Mouse (Mus musculus): Measurements from ENCODE around the gene Atg9a. TPM values are rescaled to one million over a fixed set of nuclear protein-coding genes. Genes with fewer than 3 reads are reported as not detected.

Atg9a gene
- total RNA-seq, 1 experiment = 17.2 TPM

- H3K4me3 ChIP-seq (ENCODE audit: insufficient read depth in 1 of 2, low read depth in 1 of 2, low read length in 2 of 2, poor library complexity in 1 of 2, severe bottlenecking in 1 of 2) = no peak overlapping the region
- in situ Hi-C loops (cut with MboI; ENCODE audit: low sequenced_read_pairs in 2 of 2, unreplicated experiment in 2 of 2) = no loop called here
- H3K9ac ChIP-seq (ENCODE audit: insufficient read depth, low read depth, low read length, poor library complexity, severe bottlenecking) = no peak overlapping the region
- no peaks in the 10 kb centered on the region for H3K4me1 ChIP-seq (ENCODE audit: control insufficient read depth in 2 of 2, insufficient read depth in 2 of 2, low read length in 2 of 2, poor library complexity in 1 of 2)
- DNase-seq (ENCODE audit: low read depth, low spot score) = no peak
- TF ChIP-seq HCFC1 (IDR thresholded peaks at IDR 0.05; ENCODE audit: borderline replicate concordance, insufficient read depth, low read length) (no peak), CHD2 (IDR thresholded peaks at IDR 0.05; ENCODE audit: low read depth, low read length) (no peak), ZNF384 (IDR thresholded peaks at IDR 0.05; ENCODE audit: low read depth, low read length) (no peak), ZC3H11A (IDR thresholded peaks at IDR 0.05; ENCODE audit: borderline replicate concordance, low read depth, low read length) (no peak), MAFK (IDR thresholded peaks at IDR 0.05; ENCODE audit: insufficient read depth, low read depth, low read length) (no peak)
- no peak overlapping the region for H3K27ac ChIP-seq (ENCODE audit: insufficient read depth, low read depth, low read length, poor library complexity, severe bottlenecking)
- peaks cover 21% of the 10 kb centered on the region; the same call in 1 of the 2 replicates for H3K36me3 ChIP-seq (ENCODE audit: control insufficient read depth, insufficient read depth, low read length, poor library complexity, severe bottlenecking)
- H3K9me3 ChIP-seq (ENCODE audit: control insufficient read depth, insufficient read depth, low read depth, low read length) = no peaks in the 10 kb centered on the region
These were observed 43.3 kb downstream of the Atg9a start for GRCm38 (mm10) chr1:75148727-75149126.

DNA sequence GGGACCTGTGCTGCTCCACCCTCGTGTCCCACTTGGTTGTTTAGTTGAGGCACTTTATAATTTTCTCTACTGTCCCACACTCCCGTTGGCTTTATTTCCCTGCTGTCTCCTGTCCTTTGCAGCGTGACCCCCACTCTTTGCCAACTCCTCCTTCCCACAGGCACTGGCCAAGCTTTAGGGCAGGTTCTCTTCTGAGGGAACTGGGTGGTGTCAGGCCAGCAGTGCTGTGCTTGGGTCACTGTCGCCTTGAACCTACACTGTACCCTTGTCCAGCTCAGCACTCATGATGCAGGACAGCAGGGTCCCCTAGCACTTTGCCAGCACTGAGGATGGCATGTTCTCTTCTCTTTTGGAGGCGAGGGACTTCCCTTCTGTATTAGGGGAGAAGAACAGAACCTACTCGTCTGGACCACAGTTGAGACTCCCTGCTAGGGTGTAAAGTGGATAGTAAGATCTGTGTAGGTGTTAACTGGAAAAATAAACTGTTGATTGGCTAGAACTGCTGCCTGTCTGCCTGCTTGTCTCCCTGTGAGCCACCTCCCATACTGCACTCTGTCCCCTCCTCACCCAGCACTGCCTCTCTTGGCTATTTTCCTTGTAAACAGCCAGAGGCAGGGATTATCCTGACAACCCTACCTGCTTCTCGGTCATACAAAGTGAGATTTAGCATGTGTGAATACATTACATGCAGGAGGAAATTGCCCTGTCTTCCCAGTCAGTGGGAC, 44.4 kb downstream of the Atg9a start:
- in situ Hi-C loops (cut with MboI; ENCODE audit: low sequenced_read_pairs in 2 of 2, unreplicated experiment in 2 of 2) = no loop called here
- Histone ChIP-seq H3K27ac (ENCODE audit: insufficient read depth, low read depth, low read length, poor library complexity, severe bottlenecking) (no peak overlapping the region), H3K9me3 (ENCODE audit: control insufficient read depth, insufficient read depth, low read depth, low read length) (no peaks in the 10 kb centered on the region), H3K4me3 (ENCODE audit: insufficient read depth in 1 of 2, low read depth in 1 of 2, low read length in 2 of 2, poor library complexity in 1 of 2, severe bottlenecking in 1 of 2) (no peak overlapping the region), H3K9ac (ENCODE audit: insufficient read depth, low read depth, low read length, poor library complexity, severe bottlenecking) (no peak overlapping the region), H3K36me3 (ENCODE audit: control insufficient read depth, insufficient read depth, low read length, poor library complexity, severe bottlenecking) (peaks cover 21% of the 10 kb centered on the region; the same call in 1 of the 2 replicates), H3K4me1 (ENCODE audit: control insufficient read depth in 2 of 2, insufficient read depth in 2 of 2, low read length in 2 of 2, poor library complexity in 1 of 2) (no peaks in the 10 kb centered on the region)
- no peak for DNase-seq (ENCODE audit: low read depth, low spot score)
- TF ChIP-seq HCFC1 (IDR thresholded peaks at IDR 0.05; ENCODE audit: borderline replicate concordance, insufficient read depth, low read length) (no peak), CHD2 (IDR thresholded peaks at IDR 0.05; ENCODE audit: low read depth, low read length) (no peak), MAFK (IDR thresholded peaks at IDR 0.05; ENCODE audit: insufficient read depth, low read depth, low read length) (no peak), ZNF384 (IDR thresholded peaks at IDR 0.05; ENCODE audit: low read depth, low read length) (no peak)

- Histone ChIP-seq H3K27ac (ENCODE audit: insufficient read depth, low read depth, low read length, poor library complexity, severe bottlenecking) (no peak overlapping the region), H3K4me1 (ENCODE audit: control insufficient read depth in 2 of 2, insufficient read depth in 2 of 2, low read length in 2 of 2, poor library complexity in 1 of 2) (no peaks in the 10 kb centered on the region; a peak in 1 of 4 replicates), H3K9ac (ENCODE audit: insufficient read depth, low read depth, low read length, poor library complexity, severe bottlenecking) (no peak overlapping the region), H3K4me3 (ENCODE audit: insufficient read depth in 1 of 2, low read depth in 1 of 2, low read length in 2 of 2, poor library complexity in 1 of 2, severe bottlenecking in 1 of 2) (no peak overlapping the region), H3K36me3 (ENCODE audit: control insufficient read depth, insufficient read depth, low read length, poor library complexity, severe bottlenecking) (peaks cover 21% of the 10 kb centered on the region; the same call in 1 of the 2 replicates), H3K9me3 (ENCODE audit: control insufficient read depth, insufficient read depth, low read depth, low read length) (no peaks in the 10 kb centered on the region)
- in situ Hi-C loops (cut with MboI; ENCODE audit: low sequenced_read_pairs in 2 of 2, unreplicated experiment in 2 of 2) = no loop called here
- TF ChIP-seq ZC3H11A (IDR thresholded peaks at IDR 0.05; ENCODE audit: borderline replicate concordance, low read depth, low read length) = no peak
- TF ChIP-seq ZNF384 (IDR thresholded peaks at IDR 0.05; ENCODE audit: low read depth, low read length) = no peak
- no peak for TF ChIP-seq MAFK (IDR thresholded peaks at IDR 0.05; ENCODE audit: insufficient read depth, low read depth, low read length)
- no peak for TF ChIP-seq HCFC1 (IDR thresholded peaks at IDR 0.05; ENCODE audit: borderline replicate concordance, insufficient read depth, low read length)
- TF ChIP-seq CHD2 (IDR thresholded peaks at IDR 0.05; ENCODE audit: low read depth, low read length) = no peak
- DNase-seq (ENCODE audit: low read depth, low spot score) = no peak
These were observed 46.4 kb downstream of the Atg9a start for GRCm38 (mm10) chr1:75145589-75145988.

DNA sequence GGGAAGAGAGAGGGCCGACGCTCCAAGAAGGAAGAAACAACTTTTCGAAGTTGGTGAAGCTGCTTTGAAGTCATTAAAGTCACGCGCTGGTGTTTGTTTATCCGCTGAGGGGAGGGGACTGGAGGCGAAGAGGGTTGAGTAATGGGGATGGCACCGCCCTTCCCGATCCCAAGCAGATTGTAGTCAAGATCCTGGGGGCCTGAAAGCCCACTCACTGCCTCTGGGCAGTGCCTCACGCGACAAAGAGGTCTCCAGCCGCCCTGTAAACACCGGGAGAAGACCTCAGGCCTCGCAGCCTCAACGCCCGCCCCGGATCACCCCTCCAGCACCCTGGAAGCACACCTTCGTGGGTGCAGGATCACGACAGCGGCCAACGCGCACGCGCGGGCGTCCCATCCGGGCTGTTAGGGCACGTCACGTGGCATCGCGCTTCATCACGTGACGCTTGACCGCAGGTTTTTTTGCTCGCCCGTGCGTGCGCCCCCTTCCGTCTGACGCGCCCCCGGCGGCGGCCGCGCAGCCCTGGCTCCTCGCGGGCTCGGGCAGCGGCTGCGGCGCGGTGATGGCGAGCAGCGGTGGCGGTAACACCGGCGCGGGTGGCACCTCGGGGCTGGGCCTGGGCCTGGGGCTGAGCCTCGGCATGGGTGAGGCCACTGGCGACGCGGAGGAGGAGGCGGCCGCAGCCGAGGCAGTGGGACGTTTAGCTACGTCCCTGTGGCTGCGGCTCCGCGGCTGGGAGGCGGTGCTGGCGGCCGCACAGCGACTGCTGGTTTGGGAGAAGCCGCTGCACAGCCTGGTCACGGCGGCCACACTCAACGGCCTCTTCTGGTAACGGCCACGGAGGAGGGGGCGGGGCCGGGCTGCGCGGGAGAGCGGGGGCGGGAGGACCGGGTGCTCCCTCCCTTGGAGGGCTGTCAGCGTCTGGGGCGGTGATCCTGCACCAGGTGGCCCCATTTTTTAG, 49.4 kb downstream of the Atg9a start, which contains the start of the genes Cnppd1 and Retreg2:
Gene Cnppd1 (minus strand): TSS at position 411 of the 961 bp plus-strand sequence.
Gene Retreg2 (plus strand): TSS at position 478 of the 961 bp plus-strand sequence.
- peak; percentile 86 for TF ChIP-seq ZNF384 (IDR thresholded peaks at IDR 0.05; ENCODE audit: low read depth, low read length)
- TF ChIP-seq CHD2 (IDR thresholded peaks at IDR 0.05; ENCODE audit: low read depth, low read length) = no peak
- peak; percentile 62; the same call in 1 of the 2 replicates for TF ChIP-seq HCFC1 (IDR thresholded peaks at IDR 0.05; ENCODE audit: borderline replicate concordance, insufficient read depth, low read length)

More for the DNA sequence above, 49.4 kb downstream of the Atg9a start, which contains the start of the genes Cnppd1 and Retreg2:
- H3K9me3 ChIP-seq (ENCODE audit: control insufficient read depth, insufficient read depth, low read depth, low read length) = no peaks in the 10 kb centered on the region
- peak within 1 kb of the TSS; percentile 50; the same call in 1 of the 2 replicates for H3K27ac ChIP-seq (ENCODE audit: insufficient read depth, low read depth, low read length, poor library complexity, severe bottlenecking)
- peak within 1 kb of the TSS; percentile 82 for H3K9ac ChIP-seq (ENCODE audit: insufficient read depth, low read depth, low read length, poor library complexity, severe bottlenecking)
- in situ Hi-C loops (cut with MboI; ENCODE audit: low sequenced_read_pairs in 2 of 2, unreplicated experiment in 2 of 2) = no loop called here
- DNase-seq (ENCODE audit: low read depth, low spot score) = peak; percentile 90
- peak within 1 kb of the TSS; percentile 67 to 85 for H3K4me3 ChIP-seq (ENCODE audit: insufficient read depth in 1 of 2, low read depth in 1 of 2, low read length in 2 of 2, poor library complexity in 1 of 2, severe bottlenecking in 1 of 2)
- H3K36me3 ChIP-seq (ENCODE audit: control insufficient read depth, insufficient read depth, low read length, poor library complexity, severe bottlenecking) = peaks cover 20% of the 10 kb centered on the region; the same call in 1 of the 2 replicates
- H3K4me1 ChIP-seq (ENCODE audit: control insufficient read depth in 2 of 2, insufficient read depth in 2 of 2, low read length in 2 of 2, poor library complexity in 1 of 2) = no peaks in the 10 kb centered on the region; a peak in 1 of 4 replicates

All from ES-E14 (cell line).